Mouse (Mus musculus) stomach, postnatal 0 days (tissue): ENCODE results near the gene Stpg3.

Experiments
- CTCF ChIP-seq: IDR thresholded peaks from 2 replicates; pipeline ENCODE4 v1.5.1; 2016; ENCODE audit warnings: antibody characterized with exemption, low read depth, mild to moderate bottlenecking, moderate library complexity
- EP300 ChIP-seq: optimal IDR thresholded peaks from 2 replicates; pipeline ENCODE3; 2016; ENCODE audit warnings: antibody characterized with exemption

DNA sequence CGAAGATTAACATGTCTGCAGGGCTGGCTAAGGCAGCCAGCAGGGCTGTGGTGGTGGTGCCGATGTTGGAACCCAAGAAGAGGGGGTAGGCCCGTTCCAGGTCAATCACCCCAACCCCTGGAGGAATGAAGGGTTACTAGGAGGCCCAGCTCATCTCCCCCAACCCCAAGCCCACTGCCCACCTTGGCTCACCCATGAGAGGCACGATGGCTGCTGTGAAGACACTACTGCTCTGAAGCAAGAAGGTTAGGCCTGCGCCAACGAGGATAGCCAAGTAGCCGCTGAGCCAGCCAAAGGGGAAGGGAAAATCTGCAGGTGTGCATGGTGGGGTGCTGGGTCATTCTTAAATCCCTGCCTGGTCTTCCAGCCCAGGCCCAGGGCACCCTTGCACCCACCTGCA is 16.1 kb upstream of the Stpg3 start:
- TF ChIP-seq CTCF (no peak), EP300 (no peak)
